Mouse (Mus musculus) c-Kit-negative CD71-positive TER-119-positive erythroid progenitor cells, embryonic 14.5 days (primary cell): ENCODE measurements around the gene Shb.

ENCODE experiments used
- DNase-seq: peaks from one replicate; pipeline ENCODE4 v3.0.0-alpha.2; 2013; ENCODE audit warnings: low read depth, low spot score

Gene Shb

DNA sequence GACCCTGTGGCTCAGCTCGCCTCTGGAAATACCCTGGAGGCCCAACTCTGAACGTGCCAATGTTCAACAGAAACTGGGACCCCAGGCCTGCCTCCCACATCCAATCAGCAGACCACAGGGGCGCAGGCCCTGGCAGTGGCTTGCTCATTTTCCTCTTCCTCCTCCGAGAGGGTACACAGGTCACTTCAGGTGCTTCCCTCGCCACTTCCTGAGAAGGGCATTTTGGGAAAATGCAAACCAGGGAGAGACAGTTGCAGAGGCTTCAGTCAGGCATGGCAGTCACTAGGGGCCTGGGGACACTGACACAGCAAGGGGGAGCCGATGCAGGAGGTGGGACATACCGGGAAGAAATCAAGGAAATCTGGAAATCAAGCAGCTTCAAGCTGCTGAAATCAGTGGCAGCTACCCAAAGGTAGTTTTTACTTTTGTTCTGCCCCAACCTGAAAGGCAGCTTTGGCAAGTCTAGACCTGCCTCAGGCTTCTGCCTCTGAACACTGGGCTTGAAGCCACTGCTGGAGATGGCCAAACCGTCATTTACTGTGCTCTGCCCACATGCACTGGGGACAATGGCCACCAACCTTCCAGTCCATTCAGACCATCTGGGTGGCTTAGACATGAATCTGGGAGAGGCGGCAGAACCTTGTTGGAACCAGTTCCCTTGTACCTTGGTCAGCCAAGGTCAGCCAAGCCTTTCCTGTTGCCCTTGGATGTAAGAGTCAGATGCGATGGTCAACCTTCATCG, 110.6 kb downstream of the Shb start:
- DNase-seq = no peak

DNA sequence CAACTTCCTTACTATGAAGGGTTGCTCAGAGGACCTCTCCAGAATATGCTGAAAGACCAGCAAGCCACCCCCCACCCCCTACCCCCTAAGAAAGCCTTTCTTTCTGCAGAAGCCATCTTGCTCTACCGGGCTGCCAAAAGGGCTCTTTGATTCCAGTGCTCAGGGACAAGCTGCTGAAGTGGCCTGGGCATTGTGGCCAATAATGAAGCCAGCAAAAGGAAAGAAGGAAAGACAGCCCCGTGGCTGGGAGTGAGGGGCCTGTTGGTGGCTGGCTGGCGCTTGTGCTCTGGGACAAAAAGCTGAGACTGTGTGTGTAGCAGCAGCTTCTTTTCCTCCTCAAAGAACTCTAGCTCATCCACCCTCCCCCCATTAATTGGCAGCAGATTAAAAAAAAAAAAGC, 111.5 kb downstream of the Shb start:
- DNase-seq = no peak

DNA sequence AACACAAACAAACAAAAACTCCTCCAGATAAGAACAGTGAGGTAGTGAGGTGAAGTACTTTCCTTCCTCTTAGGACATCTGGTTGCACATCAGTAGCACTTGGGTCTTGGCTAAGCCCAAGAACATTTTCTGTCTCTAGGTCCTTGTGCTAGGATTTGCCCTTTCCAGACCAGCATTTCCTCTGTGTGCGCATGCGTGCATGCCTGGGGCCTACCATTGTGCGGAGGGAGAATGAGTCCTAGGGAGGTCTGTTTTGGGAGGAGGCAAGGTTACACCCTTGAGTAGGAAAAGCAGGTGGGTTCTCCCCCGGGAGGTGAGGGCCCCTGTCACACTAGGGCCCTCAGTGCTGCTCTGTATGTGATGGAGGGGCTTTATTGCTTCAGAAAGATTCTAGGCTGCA, 113.2 kb downstream of the Shb start:
- DNase-seq = no peak

DNA sequence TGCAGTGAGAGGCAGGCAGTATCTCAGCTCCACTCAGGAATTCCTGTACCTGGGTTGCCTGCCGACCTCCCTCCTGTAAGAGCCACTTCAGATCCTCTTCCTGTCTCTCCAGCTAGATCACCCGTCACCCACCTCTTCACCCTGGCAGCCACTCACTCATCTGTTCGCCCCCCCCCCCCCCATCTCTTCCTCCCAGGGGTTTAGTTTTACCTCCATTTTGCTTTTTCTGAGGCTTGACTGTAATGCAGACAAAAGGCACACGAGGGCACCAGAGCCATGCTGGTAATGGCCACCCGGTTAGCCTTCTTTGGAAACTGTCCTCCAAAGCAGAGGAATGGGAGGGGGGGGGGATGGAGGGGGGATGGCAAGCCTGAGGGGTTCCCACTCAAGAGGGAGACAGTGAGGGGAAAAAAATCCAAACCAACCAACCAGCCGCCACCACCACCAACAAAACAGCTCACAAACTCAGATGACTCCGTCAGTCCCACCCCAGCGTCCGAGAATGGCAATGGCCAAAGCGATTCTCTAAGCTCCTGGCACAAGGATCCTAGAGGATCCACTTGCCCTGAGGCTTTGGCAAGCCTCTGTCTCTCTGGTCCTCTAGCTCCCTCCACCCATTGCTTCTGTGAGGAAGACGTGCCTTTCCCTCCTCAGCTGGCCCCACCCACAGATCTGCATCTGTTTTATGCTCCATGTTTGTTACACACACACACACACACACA, 113.9 kb downstream of the Shb start:
- no peak for DNase-seq

DNA sequence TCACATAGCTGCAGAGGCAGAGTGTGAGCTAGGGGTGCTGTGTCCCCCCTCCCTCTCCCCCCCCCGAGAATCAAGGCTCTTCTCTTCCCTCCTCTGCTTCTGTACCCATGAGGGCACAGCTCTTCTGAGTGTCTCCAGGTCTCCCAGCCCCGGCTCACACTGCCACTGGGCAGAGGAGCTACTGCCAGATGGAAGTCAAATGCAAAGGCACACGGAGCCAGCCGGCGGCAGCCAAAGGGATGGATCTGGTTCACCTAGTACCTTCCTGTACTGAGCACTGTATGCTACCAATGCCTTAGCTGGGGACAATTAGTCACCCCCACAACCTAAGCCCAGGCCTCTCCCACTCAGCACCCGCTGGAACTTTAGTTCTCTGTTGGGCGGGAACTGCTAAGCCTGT, 116.0 kb downstream of the Shb start:
- DNase-seq = no peak

DNA sequence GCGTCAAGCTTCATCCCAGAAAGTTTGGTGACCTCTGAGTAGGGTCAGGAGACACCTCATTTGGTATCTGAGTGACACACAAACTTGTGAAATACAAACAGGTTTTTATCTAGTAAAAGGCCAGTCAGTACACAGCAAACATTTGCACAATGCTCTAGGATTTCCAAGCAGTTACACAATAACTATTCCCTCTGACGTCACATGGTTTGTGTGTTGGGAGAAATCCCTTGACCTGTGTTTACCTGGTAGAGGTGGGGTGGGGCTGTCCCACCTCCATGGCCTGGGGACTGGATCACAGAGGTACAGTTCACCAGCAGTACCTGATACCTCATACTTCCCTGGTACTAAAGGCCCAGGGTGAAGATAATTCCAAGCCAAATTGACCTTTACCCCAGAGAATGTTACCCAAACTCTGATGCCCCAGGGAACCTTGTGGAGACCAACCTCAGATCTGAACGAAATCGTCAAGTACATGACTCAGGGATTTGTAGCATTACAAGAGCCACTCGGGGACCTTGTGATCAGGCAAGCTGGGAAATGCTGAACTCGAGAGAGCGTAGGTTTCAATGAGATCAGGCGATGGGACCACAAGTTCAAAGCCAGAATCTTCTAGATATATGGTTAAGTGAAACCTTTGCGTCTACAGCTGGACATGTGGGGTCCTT, 118.5 kb downstream of the Shb start:
- DNase-seq = no peak

DNA sequence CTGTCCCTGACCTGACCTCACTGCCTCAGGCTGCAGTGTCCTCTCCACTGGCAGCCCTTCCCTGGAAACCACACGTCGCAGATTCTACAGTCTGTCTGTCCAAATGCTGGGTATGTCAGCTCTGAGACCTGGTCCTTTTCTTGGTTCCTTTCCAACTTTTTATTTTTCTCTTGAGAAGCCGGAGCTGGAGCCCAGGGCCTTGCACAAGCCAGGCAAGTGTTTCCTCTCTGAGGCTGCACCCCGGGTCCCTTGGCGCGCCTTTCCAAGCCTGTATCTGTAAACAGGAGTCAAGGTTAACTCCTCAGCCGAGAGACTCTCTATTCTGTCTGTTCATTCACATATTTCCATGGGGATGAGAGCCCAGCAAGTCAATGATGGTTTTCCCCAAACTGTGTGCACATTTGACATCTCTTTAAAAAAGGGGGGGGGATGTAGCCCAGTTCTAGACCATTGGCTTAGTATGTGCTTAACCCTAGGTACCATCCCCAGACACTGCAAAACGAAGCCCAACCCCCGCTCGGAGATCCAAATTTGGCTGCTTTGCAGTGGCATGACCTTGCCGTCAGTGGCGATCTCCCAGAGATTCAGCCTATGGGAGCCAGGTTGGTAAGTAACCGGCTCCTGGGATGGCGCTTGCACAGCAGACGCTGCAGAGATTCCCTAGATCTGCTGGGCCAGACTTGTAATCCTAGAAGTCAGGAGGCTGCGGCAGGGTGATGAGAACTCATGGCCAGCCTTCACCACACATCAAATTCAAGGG, 119.7 kb downstream of the Shb start:
- DNase-seq = no peak

DNA sequence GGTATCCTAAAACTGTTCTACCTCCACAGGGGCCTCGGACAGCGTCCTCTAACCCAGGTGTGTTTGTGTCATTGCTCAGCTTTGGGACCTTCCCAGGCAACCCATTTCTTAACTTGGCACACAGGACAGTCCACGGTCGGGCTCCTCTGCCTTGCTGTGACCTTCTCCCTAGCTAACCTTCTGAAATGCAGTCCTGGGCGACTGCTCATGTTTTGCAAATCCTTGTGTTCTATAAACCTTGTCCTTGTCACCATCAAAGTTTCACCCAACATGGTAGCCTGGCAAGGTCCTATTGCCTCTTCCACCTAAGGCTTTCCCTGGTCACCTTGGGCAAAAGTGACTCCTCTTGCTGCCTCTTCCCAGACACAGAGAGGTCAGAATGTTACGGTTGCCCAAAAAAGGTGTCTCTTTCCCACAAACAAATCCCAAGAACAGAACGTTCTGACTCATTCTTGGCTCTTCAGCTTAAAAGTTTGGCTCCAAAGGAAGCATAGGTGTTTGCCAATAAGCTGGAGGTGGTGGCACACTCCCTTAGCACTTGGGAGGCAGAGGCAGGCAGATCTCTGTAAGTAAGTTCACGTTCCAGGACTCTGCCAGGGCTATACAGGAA, 121.0 kb downstream of the Shb start:
- DNase-seq = no peak

DNA sequence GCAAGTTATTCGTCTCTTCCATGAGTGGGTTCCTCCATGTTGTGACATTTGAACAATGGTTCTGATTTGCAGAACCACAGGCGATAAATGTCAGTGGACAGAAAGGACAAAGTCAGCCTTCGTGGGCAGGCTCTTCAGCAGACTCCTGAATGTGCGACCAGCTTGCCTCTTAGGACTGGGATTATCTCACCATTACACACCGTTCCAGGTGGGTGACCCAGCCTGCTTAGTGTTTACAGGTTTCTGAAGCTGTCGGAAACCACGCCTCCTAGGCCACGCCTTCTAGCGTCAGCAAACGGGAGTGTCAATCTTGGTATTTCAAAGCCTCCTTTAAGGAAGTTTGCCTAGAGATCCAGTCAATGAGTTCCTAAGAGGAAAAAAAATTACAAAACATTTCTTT, 123.0 kb downstream of the Shb start:
- DNase-seq = peak; percentile 90

DNA sequence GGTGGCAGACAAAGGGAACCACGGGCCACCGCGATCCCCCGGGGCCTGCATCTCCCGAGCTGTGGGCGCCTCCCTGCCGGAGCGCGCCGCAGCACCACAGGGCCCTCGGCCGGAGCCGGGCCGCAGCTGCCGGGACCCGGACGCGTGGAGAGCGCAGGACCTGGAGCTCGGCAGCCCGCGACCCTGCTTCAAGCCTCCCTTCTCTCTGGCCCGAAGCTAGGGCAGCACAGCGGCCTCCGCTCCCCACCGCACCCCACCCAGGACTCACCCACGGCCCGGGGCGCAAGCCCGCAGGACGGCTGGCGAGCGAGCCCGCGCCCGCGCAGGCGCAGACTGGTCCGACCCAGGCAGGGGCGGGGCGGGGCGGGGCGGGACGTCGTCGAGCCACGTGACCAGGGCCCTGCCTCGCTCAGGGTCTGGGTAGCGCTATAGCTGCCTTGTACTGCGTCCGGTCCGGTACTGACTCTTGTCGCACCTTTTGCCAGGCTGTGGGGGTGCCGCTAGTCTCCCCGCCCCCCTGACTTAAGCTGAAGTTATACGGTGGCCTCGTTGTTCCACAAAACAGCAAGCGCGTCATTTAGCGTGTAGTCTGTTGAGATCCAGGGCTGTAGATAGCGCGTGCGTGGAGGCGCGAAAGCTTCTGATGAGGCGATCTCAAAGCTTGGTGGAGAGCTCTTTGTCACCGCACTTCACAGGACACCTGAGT, 123.7 kb downstream of the Shb start, which contains the start of gene Slc25a51:
Gene Slc25a51 (minus strand): TSS at position 340 of the 706 bp plus-strand sequence.
- DNase-seq = peak; percentile 86

DNA sequence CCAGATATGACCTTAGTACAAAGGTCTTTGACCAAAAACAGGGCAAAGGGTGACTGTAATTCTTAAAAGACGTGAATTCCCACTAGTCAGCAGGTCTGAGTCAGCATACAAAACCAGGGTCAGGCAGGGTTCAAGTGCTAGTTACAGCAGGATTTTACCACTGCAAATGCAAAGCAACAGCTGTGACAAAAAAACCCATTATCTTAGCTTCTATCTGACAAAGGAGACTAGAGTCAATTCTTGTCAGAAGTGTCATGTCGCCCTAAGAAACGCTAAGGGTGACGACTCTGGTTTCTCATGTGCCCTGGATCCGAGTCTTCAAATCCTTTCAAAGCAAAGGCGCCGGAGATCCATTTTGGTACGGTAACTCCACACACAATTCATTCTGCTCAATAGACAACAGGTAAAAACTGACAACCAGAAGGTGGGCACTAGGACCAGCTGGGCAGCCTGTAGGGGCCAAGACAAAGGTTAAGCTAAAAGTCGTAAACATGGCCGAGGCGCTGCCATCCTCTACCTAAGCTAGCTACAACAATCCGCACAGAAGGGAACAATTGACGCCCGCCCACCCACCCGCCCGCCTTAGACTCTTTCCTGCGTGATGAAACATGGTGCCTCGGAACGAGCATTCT, 124.5 kb downstream of the Shb start:
- peak; percentile 53 for DNase-seq

DNA sequence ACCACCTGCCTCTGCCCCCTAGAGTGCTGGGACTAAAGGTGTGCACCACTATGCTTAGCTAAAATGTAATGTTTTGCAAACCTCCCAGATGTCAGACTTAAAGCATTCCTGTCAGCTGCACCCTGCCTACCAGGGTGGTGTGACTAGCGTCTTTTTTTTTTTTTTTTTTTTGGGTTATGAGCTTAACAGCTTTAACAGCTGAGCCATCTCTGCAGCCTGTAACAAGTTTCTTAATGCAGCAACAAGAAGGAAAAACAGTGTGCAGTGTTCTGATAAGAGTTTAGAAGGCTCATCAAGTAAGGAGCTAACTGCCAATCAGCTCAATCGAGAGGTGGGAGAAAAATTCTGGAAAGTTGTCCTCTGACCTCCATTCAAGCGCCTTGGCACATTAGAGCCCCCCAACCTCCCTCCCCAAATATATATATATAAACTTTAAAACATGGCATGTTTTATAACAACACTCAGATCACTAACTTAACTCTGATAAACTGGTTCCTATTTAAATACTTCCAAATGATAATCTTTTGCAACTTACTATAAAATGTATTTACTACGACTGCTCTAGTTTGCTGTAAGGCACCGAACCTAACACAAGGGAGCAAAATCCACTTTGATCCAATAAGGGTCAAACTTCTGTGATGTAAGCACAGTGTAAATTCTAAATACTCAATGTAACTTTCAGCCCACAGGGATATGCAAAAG, 125.1 kb downstream of the Shb start:
- DNase-seq = peak; percentile 62

DNA sequence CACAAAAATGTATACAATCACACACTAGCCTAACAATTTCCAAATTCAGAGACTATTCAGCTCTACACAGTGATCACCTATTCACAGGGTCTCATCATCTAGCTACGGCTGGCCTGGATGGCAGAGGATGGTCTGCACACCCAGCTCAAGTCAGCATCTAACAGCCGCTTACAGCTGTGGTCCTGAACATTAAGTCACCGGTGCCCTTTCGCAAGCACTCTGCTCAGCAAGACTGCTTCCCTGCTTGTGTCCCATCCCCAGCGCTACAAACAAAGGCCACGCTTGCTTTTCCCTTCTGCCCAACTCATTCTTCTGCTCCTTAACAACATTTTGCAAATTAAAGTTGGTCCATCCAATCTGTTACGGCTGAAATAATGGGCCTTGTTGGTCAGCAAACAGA, 125.9 kb downstream of the Shb start:
- DNase-seq = no peak

DNA sequence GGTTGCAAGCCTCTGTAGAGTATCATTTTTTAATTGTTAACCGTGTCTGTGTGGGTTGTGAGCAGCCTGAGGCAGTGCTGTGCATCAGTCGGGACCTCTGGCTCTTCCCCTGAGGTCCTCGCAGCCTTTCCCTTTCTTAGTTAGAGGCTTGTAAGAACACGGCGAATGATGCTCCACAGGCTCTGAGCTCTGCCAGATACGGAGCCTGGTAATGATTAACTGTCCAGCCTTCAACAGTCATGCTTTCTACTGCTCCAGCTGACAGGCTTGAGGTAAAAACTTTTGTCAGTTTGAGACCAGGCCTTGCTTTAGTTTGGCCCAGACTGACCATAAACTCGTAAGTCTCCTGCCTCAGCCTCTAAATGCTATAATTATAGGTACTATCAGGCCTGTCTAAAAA, 127.0 kb downstream of the Shb start:
- DNase-seq = no peak

DNA sequence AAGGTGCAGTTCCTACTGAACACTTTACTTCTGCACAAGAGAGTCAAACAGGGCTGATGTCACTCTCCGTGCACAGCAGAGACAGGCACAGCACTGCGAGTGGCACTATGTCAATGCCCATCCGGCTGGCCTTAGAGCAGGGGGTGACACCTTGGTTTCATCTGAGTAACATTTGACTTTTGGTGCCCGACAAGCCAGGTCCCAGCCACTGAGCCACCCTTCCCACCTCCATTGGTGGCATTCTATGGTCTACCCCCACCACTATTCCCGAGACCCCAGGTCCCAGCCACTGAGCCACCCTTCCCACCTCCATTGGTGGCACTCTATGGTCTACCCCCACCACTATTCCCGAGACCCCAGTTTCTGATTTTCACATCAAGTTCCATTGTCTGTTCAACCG, 128.2 kb downstream of the Shb start:
- DNase-seq = no peak

DNA sequence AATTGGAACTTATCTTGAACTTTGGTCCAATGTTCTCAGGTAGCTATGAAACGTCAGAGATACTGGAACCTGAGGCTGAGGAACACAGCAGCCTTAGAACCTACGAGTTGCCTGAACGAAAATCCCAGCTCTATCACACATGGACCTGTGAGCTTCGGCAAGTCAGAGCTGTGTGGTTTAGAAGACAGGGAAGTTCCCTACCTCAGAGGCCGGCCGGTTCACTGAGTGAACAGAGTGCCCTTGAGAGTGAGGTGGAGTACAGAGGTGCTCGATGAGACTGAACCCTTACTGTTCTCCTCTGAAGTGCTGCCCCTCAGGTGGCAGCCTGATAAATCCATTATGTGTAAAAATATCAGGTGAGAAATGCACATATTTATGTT, 128.8 kb downstream of the Shb start:
- no peak for DNase-seq

DNA sequence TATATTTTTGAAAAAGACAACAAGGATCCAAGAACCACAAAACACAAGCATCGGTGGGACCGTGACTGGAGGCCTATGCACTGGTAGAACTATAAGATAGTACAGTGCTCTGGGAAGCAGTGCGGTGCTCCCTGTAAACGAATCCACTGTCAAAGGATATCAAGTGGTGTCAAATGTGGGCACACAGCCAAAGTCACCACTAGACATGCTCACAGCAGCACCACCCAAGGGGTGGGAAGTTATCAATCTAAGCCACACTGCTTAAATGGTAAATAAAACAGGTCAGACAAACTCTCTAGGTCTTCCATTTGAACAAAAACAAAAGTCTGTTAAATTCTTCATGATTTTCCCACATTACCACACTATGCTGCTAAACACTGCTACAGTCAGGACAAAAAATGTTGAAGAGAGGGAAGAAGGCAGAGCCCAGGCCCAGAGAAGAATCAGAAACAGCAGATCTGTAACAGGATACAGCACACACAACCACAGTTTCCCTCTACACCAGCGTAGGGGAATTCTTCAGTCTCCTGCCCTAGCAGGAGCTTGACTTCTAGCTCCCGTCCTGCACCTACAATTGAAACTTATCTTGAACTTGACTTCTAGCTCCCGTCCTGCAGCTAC, 129.3 kb downstream of the Shb start:
- peak; percentile 53 for DNase-seq

DNA sequence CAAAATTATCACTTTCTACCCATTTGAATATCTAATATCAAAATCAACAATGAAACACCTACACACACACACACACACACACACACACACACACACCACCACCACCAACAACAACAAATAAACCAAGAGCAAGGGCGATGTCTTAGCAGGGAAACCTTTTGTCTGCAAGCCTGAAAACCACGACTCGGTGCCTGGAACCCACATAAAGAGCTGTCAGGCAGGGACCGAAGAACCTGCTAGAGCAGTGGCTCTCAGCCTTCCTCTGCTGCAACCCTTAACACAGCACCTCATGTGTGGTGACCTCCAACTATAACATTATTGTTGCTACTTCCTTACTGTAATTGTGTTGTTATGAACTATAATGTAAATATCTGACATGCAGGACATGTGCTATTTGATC, 130.0 kb downstream of the Shb start:
- no peak for DNase-seq

DNA sequence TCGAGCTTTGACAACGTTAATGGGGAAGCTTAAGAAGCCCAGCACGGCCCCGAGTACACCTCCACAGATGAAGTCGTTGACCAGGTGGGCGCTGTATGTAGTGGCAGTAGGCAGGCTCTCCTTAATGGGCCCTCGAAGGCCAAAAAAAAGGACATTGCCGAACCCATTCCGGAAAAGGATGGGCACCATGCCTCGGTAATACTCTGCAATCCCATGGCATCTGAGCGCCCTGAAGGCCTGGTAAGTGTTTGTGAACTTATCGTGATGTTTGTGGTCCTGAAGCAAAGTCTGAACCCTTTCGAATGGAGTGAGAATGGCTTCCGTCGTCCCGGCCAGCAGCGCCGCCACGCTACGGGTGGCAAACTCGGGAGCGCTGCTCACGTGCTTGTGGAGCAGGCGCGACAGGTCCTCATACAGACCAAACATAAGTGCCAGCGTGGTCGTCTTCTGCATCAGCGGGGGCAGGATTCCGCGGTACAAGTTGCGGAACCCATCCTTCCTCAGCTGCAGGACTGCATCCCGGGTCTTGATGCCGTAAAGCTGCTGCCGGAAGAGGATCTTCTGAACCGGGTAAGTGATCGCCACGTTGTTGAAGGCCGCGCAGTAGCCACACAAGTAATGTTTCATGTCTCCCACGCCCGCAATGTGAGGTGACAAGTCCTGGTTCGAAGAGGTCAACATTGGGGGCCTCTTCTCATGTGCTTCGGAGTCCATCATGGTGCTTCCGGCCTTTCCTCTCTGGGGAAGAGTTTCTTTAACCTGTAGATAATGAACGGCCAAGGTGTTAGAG, 132.7 kb downstream of the Shb start:
- no peak for DNase-seq
